Mouse (Mus musculus) midbrain, embryonic 14.5 days (tissue): ENCODE measurements at regions not wholly inside any gene's neighbourhood (a gene's known extent, or its start where the extent isn't known, plus 50 kb on each side); places are given as distances from the start of the nearest gene placed in this dataset.

Experiments used
- ATAC-seq: fragments of 200-750 bp; cut with Nextera tagmentation; 2 replicates; pipeline ENCODE4 v1.8.0; 2017; ENCODE audit warnings: moderate number of reproducible peaks, moderate library complexity; ENCODE audit not compliant: low FRiP score, low TSS enrichment
- DNase-seq: peaks from one replicate; pipeline ENCODE4 v3.0.0-alpha.2; 2015
- H3K27ac ChIP-seq: fragments of 300-500 bp; sonication (generic); replicated peaks from 2 replicates; pipeline ENCODE4 v1.5.1; 2014; ENCODE audit warnings: mild to moderate bottlenecking, low read depth, low read length, moderate library complexity
- H3K27me3 ChIP-seq: fragments of 300-500 bp; sonication (generic); 2 replicates; pipeline ENCODE4 v1.6.1; 2014; ENCODE audit warnings: low read length, control low read depth, mixed read lengths; ENCODE audit not compliant: control insufficient read depth, insufficient read depth
- H3K36me3 ChIP-seq: fragments of 300-500 bp; sonication (generic); 2 replicates; pipeline ENCODE4 v1.6.1; 2014; ENCODE audit warnings: low read length, control low read depth; ENCODE audit not compliant: control insufficient read depth, insufficient read depth
- H3K4me1 ChIP-seq: fragments of 300-500 bp; sonication (generic); 2 replicates; pipeline ENCODE4 v1.6.1; 2014; ENCODE audit warnings: mild to moderate bottlenecking, antibody characterized with exemption, low read length, control low read depth; ENCODE audit not compliant: control insufficient read depth, insufficient read depth
- H3K4me2 ChIP-seq: fragments of 300-500 bp; sonication (generic); 2 replicates; pipeline ENCODE4 v1.6.1; 2014; ENCODE audit warnings: mild to moderate bottlenecking, low read length, moderate library complexity
- H3K4me3 ChIP-seq: fragments of 300-500 bp; sonication (generic); replicated peaks from 2 replicates; pipeline ENCODE4 v1.5.1; 2014; ENCODE audit warnings: low read depth, low read length
- H3K9ac ChIP-seq: fragments of 300-500 bp; sonication (generic); replicated peaks from 2 replicates; pipeline ENCODE4 v1.6.1; 2014; ENCODE audit warnings: mild to moderate bottlenecking, low read length, moderate library complexity
- H3K9me3 ChIP-seq: fragments of 300-500 bp; sonication (generic); 2 replicates; pipeline ENCODE4 v1.6.1; 2016; ENCODE audit warnings: low read length, control low read depth, mixed read lengths; ENCODE audit not compliant: control insufficient read depth
- WGBS: fragments of 180-500 bp; shearing (Covaris S2); extraction: QIAGEN DNeasy Blood & Tissue Kit; methylation state at CpG from one replicate; pipeline ENCODE4 v1.1.7; 2014; 5-methylcytosine and 5-hydroxymethylcytosine counted together

DNA sequence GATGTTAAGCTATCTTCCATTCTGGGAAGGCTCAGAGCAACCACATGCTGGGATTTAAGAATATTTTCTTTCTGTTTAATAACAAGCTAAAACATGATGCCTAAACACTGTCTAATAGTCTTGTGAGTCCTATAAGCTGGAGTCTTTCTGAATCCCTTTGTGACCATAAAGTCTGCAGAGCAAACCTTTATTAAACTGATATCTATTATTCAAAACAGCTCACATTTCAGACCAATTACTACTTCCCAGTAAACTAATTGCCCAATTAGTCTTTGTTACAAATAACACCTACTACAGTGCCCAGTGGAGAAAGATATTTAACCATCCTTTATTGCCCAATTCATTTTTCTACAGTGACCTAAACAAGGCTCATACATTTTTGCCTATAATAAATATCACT, 277.7 kb downstream of the Stxbp6 start:
- H3K27me3 ChIP-seq: no peaks in the 10 kb centered on the region
- H3K36me3 ChIP-seq: no peaks in the 10 kb centered on the region
- no peaks in the 10 kb centered on the region for H3K4me1 ChIP-seq
- ATAC-seq (no peak), DNase-seq (no peak)
- H3K4me3 ChIP-seq: no peak overlapping the region
- no peak overlapping the region for H3K27ac ChIP-seq
- no peaks in the 10 kb centered on the region for H3K9me3 ChIP-seq
- no peak overlapping the region for H3K9ac ChIP-seq
- no peak overlapping the region for H3K4me2 ChIP-seq

DNA sequence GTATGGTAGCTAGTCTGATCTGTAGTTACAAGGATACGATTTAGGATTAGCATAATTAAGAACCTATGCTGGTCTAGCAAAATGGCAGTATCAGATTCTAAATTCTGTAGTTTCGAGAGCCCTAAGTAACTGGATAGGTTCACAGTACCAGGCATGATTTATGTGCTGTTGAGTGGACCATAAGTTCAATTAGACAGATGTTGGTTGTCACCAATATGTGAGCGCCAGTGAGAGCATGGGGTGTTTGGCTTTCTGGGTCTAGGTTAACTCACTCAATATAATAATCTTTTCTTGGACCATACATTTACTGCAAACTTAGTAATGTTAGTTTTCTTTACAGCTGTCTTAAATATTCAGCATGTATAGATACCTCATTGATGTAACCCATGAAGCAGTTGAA, 323.8 kb downstream of the Stxbp6 start:
- WGBS: 88% methylated on average over 3 of the region's 3 CpGs
- H3K27me3 ChIP-seq: no peaks in the 10 kb centered on the region
- H3K4me3 ChIP-seq: no peak overlapping the region
- H3K36me3 ChIP-seq: no peaks in the 10 kb centered on the region
- no peaks in the 10 kb centered on the region for H3K9me3 ChIP-seq
- DNase-seq (no peak), ATAC-seq (no peak)
- no peak overlapping the region for H3K4me2 ChIP-seq
- no peaks in the 10 kb centered on the region for H3K4me1 ChIP-seq
- H3K9ac ChIP-seq: no peak overlapping the region
- H3K27ac ChIP-seq: no peak overlapping the region

DNA sequence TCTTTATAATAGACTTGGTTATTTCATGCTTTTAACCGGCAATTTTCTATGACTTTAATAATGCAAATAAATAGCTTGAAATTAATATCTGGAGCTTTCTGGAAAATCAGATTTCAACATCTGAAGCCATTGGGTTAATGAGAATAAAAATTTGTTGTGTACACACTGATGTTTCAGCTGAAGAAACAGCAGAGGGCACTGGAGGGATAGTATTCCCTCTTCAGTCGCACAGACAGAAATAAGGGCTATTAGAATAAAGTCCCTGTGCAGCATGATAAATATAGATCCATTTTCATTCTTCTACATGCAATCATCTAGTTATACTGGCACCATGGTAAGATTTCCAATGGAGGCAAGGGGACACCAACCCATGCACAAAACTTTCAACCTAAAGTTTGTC, 347.7 kb downstream of the Stxbp6 start:
- no peak overlapping the region for H3K9ac ChIP-seq
- no peaks in the 10 kb centered on the region for H3K36me3 ChIP-seq

More for the DNA sequence above, 347.7 kb downstream of the Stxbp6 start:
- Histone ChIP-seq H3K27me3 (no peaks in the 10 kb centered on the region), H3K4me1 (no peaks in the 10 kb centered on the region), H3K4me3 (no peak overlapping the region), H3K27ac (no peak overlapping the region), H3K4me2 (no peak overlapping the region), H3K9me3 (no peaks in the 10 kb centered on the region)
- ATAC-seq (no peak), DNase-seq (peak; percentile 42)
- WGBS: 92% methylated on average over 2 of the region's 2 CpGs
